Mouse (Mus musculus) MEL (cell line): ENCODE measurements at regions not wholly inside any gene's neighbourhood (a gene's known extent, or its start where the extent isn't known, plus 50 kb on each side); places are given as distances from the start of the nearest gene placed in this dataset.

Experiments
- CTCF ChIP-seq, 3 experiments: IDR thresholded peaks in 2 of 3; conservative IDR thresholded peaks in 1 of 3; 2 replicates each; pipeline ENCODE4 v1.5.1; 2011 to 2012; ENCODE audit warnings: low read length in 3 of 3, low read depth in 2 of 3, mild to moderate bottlenecking in 2 of 3, improper control_type of control experiment in 1 of 3, inconsistent platforms in 1 of 3, mixed read lengths in 1 of 3, moderate library complexity in 1 of 3; ENCODE audit not compliant: control insufficient read depth in 1 of 3, insufficient read depth in 1 of 3, poor library complexity in 1 of 3, severe bottlenecking in 1 of 3
- GATA1 ChIP-seq: IDR thresholded peaks from 2 replicates; pipeline ENCODE4 v1.6.1; 2011; ENCODE audit warnings: low read depth, low read length, improper control_type of control experiment
- POLR2A ChIP-seq, 2 experiments: IDR thresholded peaks; 2 replicates each; pipeline ENCODE4 v1.6.1; 2011 to 2012; ENCODE audit warnings: low read length in 2 of 2, mild to moderate bottlenecking in 2 of 2, control low read depth in 1 of 2, improper control_type of control experiment in 1 of 2, low read depth in 1 of 2, moderate library complexity in 1 of 2; ENCODE audit not compliant: control insufficient read depth in 1 of 2, insufficient read depth in 1 of 2, poor library complexity in 1 of 2
- RCOR1 ChIP-seq: IDR thresholded peaks from 2 replicates; pipeline ENCODE4 v1.6.1; 2012; ENCODE audit warnings: low read depth, mild to moderate bottlenecking, inconsistent platforms, low read length, improper control_type of control experiment
- USF1 ChIP-seq: IDR thresholded peaks from 2 replicates; pipeline ENCODE4 v1.6.1; 2014; ENCODE audit warnings: low read depth, mild to moderate bottlenecking, inconsistent platforms, low read length, improper control_type of control experiment, moderate library complexity

DNA sequence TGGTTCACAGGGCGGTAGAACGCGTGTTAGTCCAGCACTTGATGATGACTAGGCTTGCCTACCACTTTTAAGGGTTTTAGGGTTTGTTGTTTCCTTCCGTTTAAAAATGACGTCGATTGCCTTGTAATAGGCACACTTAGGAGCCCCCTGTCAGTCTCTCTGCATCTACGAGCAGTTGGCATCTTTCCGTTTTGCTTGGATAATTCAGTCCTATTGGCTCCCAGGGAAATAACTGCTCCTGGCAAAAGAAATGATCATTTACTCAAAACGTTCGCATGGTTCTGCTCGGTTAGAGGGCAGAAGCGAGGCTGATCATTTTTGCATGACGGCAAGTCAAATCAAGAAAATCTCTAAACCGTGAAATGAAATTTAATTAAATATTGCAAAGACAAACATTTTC is 71.9 kb upstream of the Nfil3 start:
- no peak for TF ChIP-seq CTCF (IDR thresholded peaks at IDR 0.05 in 2 of 3, conservative IDR thresholded peaks at IDR 0.05 in 1 of 3; ENCODE audit: control insufficient read depth in 1 of 3, insufficient read depth in 1 of 3, low read depth in 2 of 3, low read length in 3 of 3, poor library complexity in 1 of 3, severe bottlenecking in 1 of 3)
- no peak for TF ChIP-seq POLR2A (IDR thresholded peaks at IDR 0.05; ENCODE audit: control insufficient read depth in 1 of 2, insufficient read depth in 1 of 2, low read depth in 1 of 2, low read length in 2 of 2, poor library complexity in 1 of 2)
- no peak for TF ChIP-seq USF1
- no peak for TF ChIP-seq GATA1
- TF ChIP-seq RCOR1: no peak
